Mouse (Mus musculus): ENCODE data around the gene Fzd1.

- TF ChIP-seq CTCF (IDR thresholded peaks at IDR 0.05) (no peak), EP300 (IDR thresholded peaks at IDR 0.05) (no peak)
These were observed 8.9 kb upstream of the Fzd1 start for GRCm38 (mm10) chr5:4766719-4767118.

Data from lung, postnatal 0 days (tissue).